Mouse (Mus musculus) heart, adult 18-20 months (tissue): Measurements from ENCODE around the gene Kyat1. TPM values are rescaled to one million over a fixed set of nuclear protein-coding genes. Genes with fewer than 3 reads are reported as not detected.
"Not testable (repeated sequence)": the region's sequence is repeated elsewhere in the genome, so short reads cannot be mapped to it uniquely, and the experiment has no call there.

Source experiments
- DNase-seq, 2 experiments: peaks; one replicate each; pipeline ENCODE4 v3.0.0; 2021 to 2022; ENCODE audit warnings: mixed read lengths in 1 of 2
- total RNA-seq, 2 experiments: library from RNA; stranded (reverse); gene quantifications; 2 replicates each; pipeline ENCODE4 v1.2.3; 2021

The Kyat1 gene
- total RNA-seq, 2 experiments from 2014 or later: 36.0 to 36.5 TPM

GRCm38 (mm10) chr2:30173541-30174240 lies 32.0 kb downstream of the Kyat1 start:
- peak in 1 of 2 experiments; percentile 29 for DNase-seq

GRCm38 (mm10) chr2:30171997-30172382 lies 33.7 kb downstream of the Kyat1 start:
- DNase-seq: no peak

GRCm38 (mm10) chr2:30171371-30171996 lies 34.2 kb downstream of the Kyat1 start, which contains the start of gene Endog:
Endog (plus strand) TSS chr2:30171493.
- peak; percentile 92 to 95 for DNase-seq

- DNase-seq: no peak
These were observed 39.0 kb downstream of the Kyat1 start for GRCm38 (mm10) chr2:30166677-30167076.

GRCm38 (mm10) chr2:30164340-30164932 lies 41.2 kb downstream of the Kyat1 start:
- DNase-seq: no peak

GRCm38 (mm10) chr2:30161809-30162208 lies 43.8 kb downstream of the Kyat1 start:
- DNase-seq: peak in 1 of 2 experiments; percentile 68

GRCm38 (mm10) chr2:30159871-30160270 lies 45.8 kb downstream of the Kyat1 start:
- not testable (repeated sequence) for DNase-seq

GRCm38 (mm10) chr2:30152616-30153015 lies 53.0 kb downstream of the Kyat1 start:
- DNase-seq: no peak

GRCm38 (mm10) chr2:30151840-30152239 lies 53.8 kb downstream of the Kyat1 start:
- DNase-seq: no peak

- DNase-seq: peak; percentile 72 to 76
These were observed 58.2 kb downstream of the Kyat1 start for GRCm38 (mm10) chr2:30147466-30147865.

- DNase-seq: no peak
These were observed 61.2 kb downstream of the Kyat1 start for GRCm38 (mm10) chr2:30144436-30144835.

GRCm38 (mm10) chr2:30140021-30140420 lies 65.6 kb downstream of the Kyat1 start:
- DNase-seq: not testable (repeated sequence)

GRCm38 (mm10) chr2:30136458-30136857 lies 69.2 kb downstream of the Kyat1 start:
- no peak for DNase-seq

Other genes starting within 250 kb of the Kyat1 start
- gene Sptan1, start 240.3 kb downstream of the Kyat1 start, total RNA-seq: 100 to 1,000 TPM; 157 to 176 TPM
- gene Wdr34, start 157.0 kb downstream of the Kyat1 start, total RNA-seq: 1 to 10 TPM; 6.3 to 6.8 TPM
- gene Set, start 148.5 kb downstream of the Kyat1 start, total RNA-seq: 10 to 100 TPM; 94.9 to 98.5 TPM
- gene Pkn3, start 128.2 kb downstream of the Kyat1 start, total RNA-seq: 1 to 10 TPM; 7.8 to 9.3 TPM
- gene Zdhhc12, start 112.2 kb downstream of the Kyat1 start, total RNA-seq: 1 to 10 TPM; 2.8 to 3.9 TPM
- gene Zer1, start 81.3 kb downstream of the Kyat1 start, total RNA-seq: 10 to 100 TPM; 21.8 to 23.5 TPM
- 10 to 100 TPM; 17.4 to 18.6 TPM for gene Tbc1d13, start 72.1 kb downstream of the Kyat1 start, total RNA-seq
- gene Endog, start 34.4 kb downstream of the Kyat1 start, total RNA-seq: 10 to 100 TPM; 89.0 to 98.3 TPM
- gene Spout1, start 27.4 kb downstream of the Kyat1 start, total RNA-seq: 1 to 10 TPM; 4.8 to 6.4 TPM
- 10 to 100 TPM; 77.9 to 86.5 TPM for gene Lrrc8a, start 31.9 kb upstream of the Kyat1 start, total RNA-seq
- gene Gm28035, start 34.7 kb upstream of the Kyat1 start, total RNA-seq: 1 to 10 TPM; 3.4 to 3.6 TPM
- gene Phyhd1, start 60.4 kb upstream of the Kyat1 start, total RNA-seq: 100 to 1,000 TPM; 109 to 110 TPM
- not detected for gene Gm28038, start 75.2 kb upstream of the Kyat1 start, total RNA-seq
- 10 to 100 TPM; 23.4 to 25.5 TPM for gene Dolk, start 80.5 kb upstream of the Kyat1 start, total RNA-seq
- 10 to 100 TPM; 19.5 to 20.7 TPM for gene Nup188, start 80.5 kb upstream of the Kyat1 start, total RNA-seq
- gene Sh3glb2, start 153.5 kb upstream of the Kyat1 start, total RNA-seq: 10 to 100 TPM; 34.6 to 42.9 TPM
- 10 to 100 TPM; 83.0 to 85.6 TPM for gene Miga2, start 158.4 kb upstream of the Kyat1 start, total RNA-seq
- gene Dolpp1, start 186.4 kb upstream of the Kyat1 start, total RNA-seq: 1 to 10 TPM; 6.4 to 7.8 TPM
- 100 to 1,000 TPM; 507 to 509 TPM for gene Crat, start 210.0 kb upstream of the Kyat1 start, total RNA-seq
- 10 to 100 TPM; 81.6 to 96.7 TPM for gene Ptpa, start 210.2 kb upstream of the Kyat1 start, total RNA-seq